Mouse (Mus musculus) CD8-positive naive resting alpha-beta T cell, adult 2 months (primary cell): ENCODE data around the gene Plcxd1.
"Not testable (repeated sequence)": the region's sequence is repeated elsewhere in the genome, so short reads cannot be mapped to it uniquely, and the experiment has no call there.

Experiments
- DNase-seq, 2 experiments: peaks; one replicate each; pipeline ENCODE4 v3.0.0; 2022; ENCODE audit warnings: low read depth in 2 of 2, low spot score in 2 of 2

Gene Plcxd1

DNA sequence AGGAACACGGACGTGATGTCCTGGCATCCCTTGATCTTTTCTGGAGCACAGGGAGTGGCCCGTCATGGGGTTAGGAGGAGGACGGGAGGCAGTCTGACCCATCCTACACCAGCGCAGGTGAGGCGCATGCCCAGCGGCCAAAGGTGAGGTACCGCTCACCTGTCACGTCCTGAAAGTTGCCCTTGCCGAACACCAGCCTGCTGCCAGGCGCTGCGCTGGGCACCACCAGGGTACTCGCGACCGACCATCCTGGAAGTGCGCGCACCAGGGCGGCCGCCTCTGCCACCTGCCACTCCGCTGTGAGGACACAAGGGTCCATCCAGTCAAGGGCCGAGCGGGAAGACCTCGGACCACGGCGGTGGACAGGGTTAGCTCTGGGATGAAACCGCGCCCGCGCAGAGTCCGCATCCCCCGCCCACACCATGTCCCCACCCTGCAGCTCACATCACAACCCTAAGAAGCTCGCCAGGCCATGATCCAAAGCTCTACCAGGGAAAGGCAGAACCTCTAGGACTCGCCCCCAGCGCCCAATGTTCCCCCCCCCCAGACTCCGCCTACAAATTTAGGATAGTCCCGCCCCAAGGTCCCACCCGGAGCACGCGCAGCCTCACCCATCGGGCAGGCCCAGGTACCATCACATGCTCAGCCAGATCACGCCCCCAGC, 7.3 kb downstream of the Plcxd1 start:
- DNase-seq, result no peak

DNA sequence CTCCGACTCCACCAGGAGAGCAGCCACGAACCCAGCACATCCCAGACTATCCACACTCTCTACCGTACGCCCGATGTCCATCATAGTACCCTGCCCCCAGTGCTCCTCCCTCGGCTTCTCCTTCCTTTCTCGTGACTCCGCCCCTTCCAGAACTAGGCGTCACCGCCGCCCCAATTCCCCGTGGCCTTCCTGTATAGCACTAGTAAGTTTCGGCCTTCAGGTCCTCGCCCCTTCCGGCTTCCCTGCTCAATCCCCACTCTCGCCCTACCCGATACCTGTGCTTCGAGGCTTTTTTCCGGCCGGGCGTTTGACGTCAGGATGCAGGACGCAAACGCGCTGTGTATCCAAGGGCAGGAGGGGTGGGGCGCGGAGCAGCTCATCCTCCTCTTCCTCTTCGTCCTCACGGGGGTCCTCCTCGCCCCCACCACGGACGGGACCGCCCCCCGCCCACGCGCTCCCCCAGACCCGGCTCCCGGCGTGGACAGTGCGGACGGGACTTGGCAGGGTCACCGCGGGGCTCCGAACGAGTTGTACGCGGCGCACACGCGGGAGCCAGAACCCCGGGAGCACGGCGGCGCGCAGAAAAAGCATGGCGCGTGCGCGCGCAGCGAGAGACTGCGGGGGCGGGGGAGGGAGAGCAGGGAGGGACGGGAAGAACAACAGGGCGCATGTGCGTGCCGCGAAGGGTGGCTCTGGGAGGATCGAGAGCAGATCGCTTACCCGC, 8.0 kb downstream of the Plcxd1 start, which contains the start of gene Gtpbp6:
Gene Gtpbp6, minus strand, starts transcription at position 617 of the 724 bp plus-strand sequence.
- DNase-seq, result peak; percentile 83 to 90

DNA sequence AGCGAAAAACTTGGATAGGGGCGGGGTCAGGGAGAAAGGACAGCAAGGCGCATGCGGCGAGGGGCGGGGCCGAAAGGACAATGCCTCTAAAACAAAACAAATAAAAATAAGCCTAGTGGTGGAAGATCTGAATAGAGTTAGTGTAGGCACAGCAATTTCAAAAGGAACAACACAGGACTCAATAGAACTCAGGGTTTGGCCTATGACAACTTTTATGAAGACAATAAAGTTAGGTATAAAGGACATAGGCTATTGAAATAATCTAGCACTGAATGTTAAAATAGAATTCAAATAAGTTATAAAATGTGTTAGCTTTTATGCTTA, 8.5 kb downstream of the Plcxd1 start:
- no peak for DNase-seq

DNA sequence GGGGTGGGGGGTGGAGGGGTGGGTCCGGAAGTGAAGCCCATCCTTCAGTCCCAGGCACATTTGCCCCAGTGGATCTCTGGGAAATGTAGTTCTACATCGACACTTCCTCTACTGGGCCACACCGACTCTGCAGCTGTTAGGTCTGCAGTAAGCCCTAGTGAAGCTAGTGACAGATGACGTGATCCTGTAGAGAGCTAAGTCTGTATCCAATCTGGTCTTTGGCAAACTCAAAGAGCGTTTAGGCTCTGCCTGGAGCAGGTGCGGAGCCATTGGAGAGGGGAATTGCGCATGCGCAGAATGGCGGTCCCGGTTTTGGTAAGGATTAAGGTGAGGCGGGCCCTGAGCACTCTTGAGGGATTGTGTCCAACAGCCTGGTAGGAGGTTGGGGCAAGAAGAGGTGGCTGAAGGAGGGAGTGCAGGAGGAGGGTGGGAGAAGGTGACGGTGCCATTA, 10.2 kb downstream of the Plcxd1 start, which contains the start of gene Zfp605:
Gene Zfp605, plus strand, starts transcription at position 102 of the 451 bp plus-strand sequence.
- peak; percentile 73 to 74 for DNase-seq

DNA sequence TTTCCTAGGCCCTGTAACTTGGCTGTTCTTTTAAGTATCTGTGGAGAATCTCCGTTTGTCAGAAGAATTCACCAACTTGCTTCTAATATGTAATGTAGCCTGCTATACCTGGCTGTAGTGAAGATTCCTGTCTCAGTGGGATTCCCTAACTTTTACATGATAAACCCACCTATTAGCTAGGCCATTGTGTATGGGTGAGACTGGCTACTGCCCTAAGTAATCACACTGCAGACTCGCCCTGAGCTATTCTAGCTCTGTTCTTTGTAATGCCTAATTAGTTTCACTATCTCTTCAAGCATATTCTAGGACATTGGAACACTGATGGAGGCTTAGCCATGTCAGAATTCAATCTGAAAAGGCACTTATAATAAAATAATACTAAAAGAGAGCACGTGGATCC, 22.6 kb downstream of the Plcxd1 start:
- not testable (repeated sequence) for DNase-seq

DNA sequence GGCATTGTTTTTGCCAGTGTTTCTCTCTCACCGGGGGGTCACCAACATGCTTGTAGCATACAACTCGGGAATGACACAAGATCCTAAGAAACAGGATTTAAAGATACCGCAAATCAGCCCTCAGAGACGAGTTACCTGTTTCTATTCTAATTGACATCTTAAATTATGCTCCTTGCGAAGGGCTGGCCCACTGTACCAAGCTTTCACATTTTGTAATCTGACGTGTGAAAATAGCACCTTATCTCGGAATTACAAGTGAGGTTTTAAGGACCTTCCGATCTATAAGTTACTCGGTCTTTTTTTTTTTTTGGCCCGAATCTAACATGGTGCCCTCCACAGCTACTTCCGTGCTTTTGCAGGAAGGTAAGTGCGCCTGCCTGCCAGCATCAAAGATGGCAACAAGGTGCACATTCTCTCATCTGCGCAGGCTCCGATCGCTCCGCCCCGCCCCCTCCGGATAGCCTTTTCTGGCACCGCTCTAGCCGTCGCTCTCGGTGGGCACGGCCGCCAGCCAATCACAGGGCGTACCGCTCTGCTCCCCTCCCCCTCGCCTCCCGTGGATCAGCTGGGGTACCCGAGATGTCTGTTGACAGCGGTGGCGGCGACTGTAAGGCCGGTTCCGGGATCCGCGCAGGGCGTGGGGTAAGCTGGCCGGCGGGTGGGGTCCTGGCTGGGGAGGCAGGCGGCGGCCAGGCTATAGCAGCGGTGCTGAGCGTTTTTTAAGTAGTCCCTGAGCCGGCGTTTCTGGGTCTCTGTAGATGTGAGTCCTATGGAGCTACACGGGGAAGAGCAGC, 35.7 kb downstream of the Plcxd1 start, which contains the start of gene Chfr:
Gene Chfr, plus strand, starts transcription at position 550 of the 794 bp plus-strand sequence.
- peak; percentile 98 to 99 for DNase-seq

DNA sequence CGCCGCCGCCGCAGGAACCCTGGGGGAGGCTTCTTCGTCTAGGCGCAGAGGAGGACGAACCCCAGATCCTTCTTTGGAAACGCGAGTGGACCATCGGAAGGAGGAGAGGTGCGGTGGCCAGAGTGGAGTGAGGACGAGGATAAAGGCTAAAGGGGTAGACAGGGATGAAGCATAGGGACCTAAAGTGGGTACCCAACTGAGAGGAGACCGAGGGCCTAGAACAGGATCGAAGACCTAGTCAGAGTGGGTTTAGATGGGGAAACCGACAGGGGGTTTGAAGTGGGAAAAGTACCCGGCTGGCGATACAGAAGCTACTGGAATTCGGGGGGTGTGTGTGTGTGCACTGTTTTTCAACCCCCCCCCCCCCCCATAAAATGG, 36.3 kb downstream of the Plcxd1 start:
- DNase-seq, result no peak

DNA sequence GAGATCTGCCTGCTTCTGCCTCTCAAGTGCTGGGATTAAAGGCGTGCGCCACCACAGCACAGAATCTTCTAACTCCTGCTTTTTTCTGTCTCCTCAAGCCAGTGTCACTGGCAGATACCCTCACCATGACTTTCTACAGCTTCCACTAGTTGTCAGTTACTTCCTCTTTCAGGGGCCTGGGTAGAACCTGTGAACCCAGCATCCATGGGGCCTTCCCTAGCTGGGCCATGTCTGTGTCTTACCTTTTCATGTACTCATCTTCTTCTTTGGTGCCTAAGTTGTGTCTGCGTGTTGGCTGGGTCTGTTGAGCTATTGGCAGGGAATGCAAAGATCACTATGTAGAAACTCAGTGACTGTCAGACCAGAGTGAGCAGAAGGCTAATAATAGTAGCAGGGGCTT, 38.0 kb downstream of the Plcxd1 start:
- DNase-seq, result no peak

DNA sequence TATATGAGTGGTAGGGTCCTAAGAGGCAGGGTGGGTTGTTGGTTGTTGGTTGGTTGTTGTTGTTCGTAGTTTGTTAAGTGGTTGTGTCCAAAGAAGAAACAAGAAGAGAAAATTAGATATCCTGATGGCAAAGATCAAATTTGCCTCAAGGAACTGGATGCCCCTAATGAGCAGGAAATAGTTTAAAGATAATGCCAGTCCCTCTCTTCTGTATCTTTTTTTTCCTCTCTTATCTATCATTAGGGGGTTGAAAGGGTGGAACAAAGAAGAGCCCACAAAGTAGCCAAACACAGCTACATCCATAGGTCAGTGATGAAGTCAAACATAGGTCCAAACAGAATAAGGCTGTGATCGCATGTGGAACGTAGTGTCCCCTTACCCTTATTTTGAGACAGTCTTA, 39.6 kb downstream of the Plcxd1 start:
- no peak for DNase-seq

DNA sequence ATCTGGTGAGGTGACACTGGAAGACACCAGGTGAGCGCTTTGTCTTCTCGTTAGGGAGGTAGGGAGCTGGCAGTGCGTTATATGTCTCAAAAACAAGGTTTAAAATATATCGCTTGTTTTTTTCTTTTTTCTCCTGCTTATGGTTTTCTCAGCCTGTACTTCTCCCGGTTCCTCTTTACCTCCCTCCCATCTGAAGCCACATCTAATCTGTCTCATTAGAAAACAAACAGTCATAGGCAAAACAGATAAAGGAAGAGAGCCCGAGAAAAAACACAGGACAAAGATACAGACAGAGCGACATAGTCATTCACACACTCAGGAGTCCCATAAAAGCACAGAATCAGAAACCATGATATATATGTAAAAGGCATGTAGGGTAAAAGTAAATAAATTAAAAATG, 40.7 kb downstream of the Plcxd1 start:
- DNase-seq, result no peak

DNA sequence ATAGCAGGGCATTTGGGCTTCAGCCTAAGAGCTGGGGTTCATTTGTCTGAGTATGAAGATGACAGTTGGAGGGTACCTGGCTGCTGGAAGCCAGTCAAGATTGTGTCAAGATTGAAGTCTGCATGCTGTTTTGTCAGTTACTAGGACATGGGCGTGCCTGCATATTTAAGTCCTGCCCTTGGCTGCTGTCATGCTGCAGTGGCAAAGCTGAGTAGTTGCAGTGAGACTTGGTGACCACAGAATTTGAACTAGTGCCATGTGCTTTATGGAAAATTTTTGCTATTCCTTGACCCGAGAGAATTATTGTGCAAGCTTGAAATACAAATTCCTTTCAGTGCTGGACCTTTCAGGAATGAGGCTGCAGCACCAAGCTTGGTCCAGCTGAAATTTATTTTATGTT, 42.5 kb downstream of the Plcxd1 start:
- no peak for DNase-seq

DNA sequence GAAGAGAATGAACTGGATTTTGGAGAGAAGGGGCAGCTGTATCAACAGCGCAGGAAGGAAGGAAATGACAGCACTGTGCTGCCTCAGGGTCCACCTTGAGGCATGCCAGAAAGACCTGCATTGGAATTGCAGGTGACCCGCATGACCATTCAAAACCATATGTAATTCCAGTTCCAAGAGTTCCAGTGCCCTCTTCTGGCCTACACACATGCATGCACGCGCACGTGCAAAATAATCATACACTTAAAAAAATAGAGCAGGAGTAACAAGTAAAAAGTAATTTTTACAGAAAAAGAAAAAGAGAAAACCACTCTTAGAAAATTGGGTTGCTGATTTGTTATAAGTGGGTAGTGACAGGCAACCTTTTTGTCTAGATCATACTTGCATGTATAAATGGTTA, 43.2 kb downstream of the Plcxd1 start:
- no peak for DNase-seq
